Mouse (Mus musculus) cerebellum, postnatal 14 days (tissue): Measurements from ENCODE around the gene Kdm4a.

Experiments used
- DNase-seq, 2 experiments: peaks; one replicate each; pipeline ENCODE4 v3.0.0; 2021; ENCODE audit warnings: mixed read lengths in 2 of 2

Gene Kdm4a

GRCm38 (mm10) chr4:118154889-118155288 is 25.0 kb downstream of the Kdm4a start:
- DNase-seq: no peak

- DNase-seq: peak; percentile 96 to 97
Observed at GRCm38 (mm10) chr4:118152020-118152785, 27.6 kb downstream of the Kdm4a start.

GRCm38 (mm10) chr4:118150804-118151203 is 29.0 kb downstream of the Kdm4a start:
- DNase-seq: peak in 1 of 2 experiments; percentile 48

GRCm38 (mm10) chr4:118149956-118150680 is 29.7 kb downstream of the Kdm4a start:
- DNase-seq: peak; percentile 78 to 82

DNA sequence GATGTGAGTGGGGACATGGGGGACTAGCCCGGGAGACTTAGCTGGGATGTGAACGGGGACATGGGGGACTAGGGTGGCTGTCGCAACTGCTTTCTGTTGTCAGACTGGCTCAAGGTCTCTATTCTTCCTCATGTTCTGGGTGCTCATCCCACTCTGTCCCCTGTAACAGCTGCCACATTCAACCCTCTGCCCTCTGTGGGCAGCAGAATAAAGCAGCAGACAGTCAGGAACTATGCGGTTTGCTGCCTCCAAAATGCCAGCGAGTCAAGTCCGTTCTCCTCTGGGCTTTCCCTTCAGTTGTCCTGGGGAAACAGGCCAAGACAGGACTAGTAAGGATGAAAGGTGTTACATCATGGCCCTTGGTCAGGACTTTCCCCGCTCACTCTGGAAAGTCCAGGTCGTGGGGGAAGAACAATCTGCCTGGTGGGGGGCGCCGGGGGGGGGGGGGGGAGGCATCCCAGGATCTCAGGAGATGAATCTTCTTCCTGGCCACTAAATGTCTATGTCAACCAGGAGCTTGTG is 30.7 kb downstream of the Kdm4a start:
- DNase-seq: no peak

DNA sequence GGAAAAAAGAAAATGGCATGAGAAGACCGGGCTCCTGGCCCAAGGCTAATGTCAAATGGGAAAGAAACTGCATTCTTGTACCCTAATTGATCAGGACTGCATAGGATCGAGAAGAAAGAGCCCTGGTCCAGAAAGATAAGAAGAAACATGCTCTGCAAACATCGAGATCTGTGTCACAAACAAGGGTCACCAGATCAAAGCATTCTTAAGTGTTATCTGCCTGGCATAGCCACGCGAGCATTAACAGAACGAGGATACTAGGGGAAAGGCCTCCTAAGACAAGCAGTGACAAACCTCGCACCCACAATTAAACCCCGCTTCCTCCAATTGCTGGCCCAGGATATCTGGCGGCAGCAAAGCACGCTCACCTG is 31.5 kb downstream of the Kdm4a start:
- no peak for DNase-seq

- DNase-seq: peak in 1 of 2 experiments; percentile 55
Observed at GRCm38 (mm10) chr4:118147547-118148316, 32.1 kb downstream of the Kdm4a start.

GRCm38 (mm10) chr4:118147090-118147489 is 32.8 kb downstream of the Kdm4a start:
- DNase-seq: peak in 1 of 2 experiments; percentile 28

DNA sequence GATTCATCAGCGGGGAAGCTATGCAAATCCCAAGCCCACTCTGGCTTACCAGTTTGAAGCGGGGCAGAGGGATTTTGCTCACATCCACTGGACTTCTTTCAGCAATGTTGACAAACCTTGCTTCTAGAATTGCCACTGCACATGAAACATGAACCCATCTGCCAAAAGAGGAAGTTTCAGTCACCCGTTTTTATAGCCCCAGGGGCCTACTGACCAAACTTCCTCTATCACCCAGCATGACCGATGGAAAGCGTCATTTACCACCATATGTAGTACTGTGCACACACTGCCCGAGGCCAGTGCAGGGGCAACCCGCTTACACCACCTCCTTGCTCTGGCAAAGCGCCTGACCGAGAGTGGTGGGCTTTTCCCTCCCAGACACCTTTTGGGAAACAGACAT is 35.5 kb downstream of the Kdm4a start:
- no peak for DNase-seq

DNA sequence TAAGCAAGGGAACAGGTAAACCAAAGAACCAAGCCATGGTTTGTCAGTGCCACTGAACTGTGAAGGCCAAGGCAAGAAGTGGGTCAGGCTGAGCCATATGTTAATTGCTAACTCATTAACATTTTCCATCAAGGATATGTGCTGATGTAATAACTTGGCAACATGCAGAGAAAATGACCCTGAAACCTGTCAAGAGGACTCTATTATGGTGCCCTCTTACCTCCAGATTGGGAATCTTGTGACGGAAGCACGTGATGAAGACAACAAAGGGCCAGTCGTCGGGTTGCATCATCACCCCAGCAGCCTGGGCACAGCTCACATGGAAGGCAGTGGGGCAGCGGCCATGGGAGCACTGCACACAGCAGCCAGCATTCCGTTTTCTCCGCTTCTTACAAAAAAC is 36.2 kb downstream of the Kdm4a start:
- DNase-seq: no peak

DNA sequence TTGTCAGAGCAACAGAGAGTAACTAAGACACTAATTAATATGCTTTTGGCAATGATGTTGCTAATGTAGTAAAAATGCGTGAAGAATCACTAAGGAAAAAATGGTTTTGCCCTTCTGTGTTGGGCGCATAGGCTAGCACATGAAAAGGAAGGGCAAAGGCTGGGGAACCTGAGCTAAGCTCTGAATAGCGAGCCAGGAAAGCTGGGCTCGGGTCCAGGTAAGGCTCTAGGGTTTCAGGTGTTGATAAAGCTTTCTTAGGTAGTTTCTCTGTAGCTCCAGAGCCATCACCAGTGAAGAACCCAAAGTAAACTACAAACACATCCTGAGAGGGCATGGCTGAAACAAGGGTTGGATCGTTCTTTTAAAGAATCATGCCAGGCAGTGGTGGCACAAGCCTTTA is 38.3 kb downstream of the Kdm4a start:
- DNase-seq: peak in 1 of 2 experiments; percentile 49

DNA sequence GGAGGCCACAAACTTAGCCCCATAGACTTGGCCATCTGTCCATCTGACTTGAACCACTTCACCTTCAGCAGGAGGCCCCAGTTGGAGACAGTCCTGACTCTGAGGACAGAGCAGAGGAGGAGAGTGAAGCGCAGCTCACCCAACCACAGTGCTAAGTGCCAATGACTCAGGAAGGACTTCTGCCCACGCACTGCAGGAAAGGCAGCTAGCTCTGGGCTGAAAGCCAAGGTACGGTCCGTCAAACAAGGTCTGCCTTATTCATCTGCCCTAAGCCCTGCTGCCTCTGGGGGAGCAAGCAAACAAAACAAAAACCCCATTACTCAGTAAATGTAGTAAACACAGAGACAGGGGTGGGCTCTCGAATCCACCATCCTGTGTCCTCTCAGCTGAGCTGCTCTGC is 41.0 kb downstream of the Kdm4a start:
- DNase-seq: peak; percentile 91 to 93

DNA sequence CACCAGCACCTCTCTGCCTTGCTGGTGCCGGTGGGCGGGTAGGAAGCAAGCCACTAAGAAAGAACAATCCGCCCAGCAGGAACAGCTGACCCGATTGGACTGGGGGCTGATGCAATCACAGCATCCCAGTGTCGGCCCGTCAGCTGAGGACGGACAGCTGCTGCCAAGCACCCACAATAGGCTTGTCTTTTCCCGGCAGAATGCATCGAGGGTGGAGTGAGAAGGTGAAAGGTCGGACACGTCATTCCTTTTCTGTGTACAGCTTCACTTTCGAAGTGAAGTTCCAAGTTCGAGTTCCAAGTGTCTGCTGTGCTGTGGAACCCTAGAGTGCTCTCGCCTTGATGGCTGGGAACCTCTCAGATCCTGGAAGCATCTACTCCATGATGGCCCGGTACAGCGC is 42.0 kb downstream of the Kdm4a start:
- DNase-seq: no peak

- DNase-seq: peak in 1 of 2 experiments; percentile 48
Observed at GRCm38 (mm10) chr4:118137311-118137710, 42.5 kb downstream of the Kdm4a start.

- no peak for DNase-seq
Observed at GRCm38 (mm10) chr4:118135414-118135813, 44.4 kb downstream of the Kdm4a start.

GRCm38 (mm10) chr4:118134485-118135365 is 45.1 kb downstream of the Kdm4a start, which contains the start of gene St3gal3:
Gene St3gal3 (minus strand): TSS chr4:118134914.
- peak; percentile 100 for DNase-seq

DNA sequence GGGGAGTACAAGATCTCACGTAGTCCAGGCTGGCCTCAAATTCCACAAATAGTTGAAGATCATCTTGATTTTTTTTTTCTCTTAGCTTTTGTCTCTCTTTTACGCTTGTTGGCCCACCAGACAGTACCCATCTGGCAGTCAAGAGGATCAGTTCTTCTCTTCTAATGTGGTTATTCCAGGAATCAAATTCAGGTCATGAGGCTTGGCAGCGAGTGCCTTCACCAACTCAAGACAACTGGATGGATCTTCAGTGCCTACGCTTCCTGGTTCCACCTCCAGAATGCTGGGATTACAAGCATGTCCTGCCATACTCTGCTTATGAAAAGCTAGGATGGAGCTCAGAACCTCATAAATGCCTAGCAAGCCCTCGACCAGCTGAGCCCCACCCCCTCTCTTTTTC is 48.5 kb downstream of the Kdm4a start:
- no peak for DNase-seq

DNA sequence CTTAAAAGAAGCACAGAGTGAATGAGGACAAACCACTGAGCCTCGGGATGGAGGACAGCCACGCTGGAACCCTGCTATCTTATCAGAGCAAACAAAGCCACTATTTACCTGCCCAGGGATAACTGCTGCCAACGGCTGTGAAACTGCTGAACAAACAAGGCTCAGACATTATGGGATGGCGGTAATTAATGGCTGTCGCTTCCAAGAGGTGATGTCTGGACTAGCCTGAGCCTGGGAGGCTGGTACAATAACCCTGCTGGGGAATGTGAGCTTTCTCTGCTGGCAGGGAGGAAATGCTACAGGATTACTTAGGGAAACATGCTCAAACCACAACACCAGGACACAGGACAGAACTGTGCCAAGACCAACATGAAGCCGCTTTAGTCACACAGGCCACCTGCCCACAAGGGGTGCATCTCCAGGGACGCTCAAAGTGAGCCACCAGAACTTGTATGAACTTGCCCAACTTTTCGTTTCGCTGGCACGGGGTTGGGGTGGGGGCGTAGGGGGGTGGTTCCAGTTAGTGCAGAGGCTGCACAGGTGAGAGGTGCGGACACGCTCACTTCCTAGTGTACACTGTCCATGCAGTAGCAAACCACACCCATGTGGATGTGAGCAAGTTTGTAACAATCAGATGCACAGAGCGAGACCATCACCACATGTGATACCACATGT is 56.7 kb downstream of the Kdm4a start:
- no peak for DNase-seq

DNA sequence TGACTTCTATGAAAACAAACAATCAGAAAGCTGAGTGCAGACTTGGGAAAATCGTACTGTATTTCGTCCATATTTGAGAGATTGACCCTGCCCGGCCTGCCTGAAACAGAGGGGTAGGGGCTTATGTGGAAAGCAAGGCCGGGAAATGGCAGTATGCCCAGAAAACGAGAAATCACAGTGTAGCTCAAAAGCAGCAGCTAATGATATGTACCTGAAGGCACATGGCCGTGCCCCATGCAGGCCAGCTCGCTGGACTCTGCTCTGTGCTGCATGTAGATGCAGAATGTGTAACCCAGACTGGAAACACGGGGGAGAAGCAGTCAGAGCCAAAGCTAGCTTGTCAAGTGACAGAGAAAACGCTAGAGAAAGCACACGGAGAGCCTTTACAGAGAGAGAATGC is 57.8 kb downstream of the Kdm4a start:
- DNase-seq: no peak

GRCm38 (mm10) chr4:118117565-118117964 is 62.3 kb downstream of the Kdm4a start:
- no peak for DNase-seq

- no peak for DNase-seq
Observed at GRCm38 (mm10) chr4:118116098-118116497, 63.7 kb downstream of the Kdm4a start.
